Mouse (Mus musculus) cerebellum, adult 2 months (tissue): ENCODE data around the gene Spink4. TPM values are rescaled to one million over a fixed set of nuclear protein-coding genes. Genes with fewer than 3 reads are reported as not detected.
"Not testable (repeated sequence)": the region's sequence is repeated elsewhere in the genome, so short reads cannot be mapped to it uniquely, and the experiment has no call there.

Experiments
- DNase-seq, 2 experiments: peaks; one replicate each; pipeline ENCODE4 v3.0.0; 2021
- H3K27ac ChIP-seq: fragments of 200-500 bp; 2 replicates; pipeline ENCODE4 v1.5.1; 2012; ENCODE audit warnings: low read length, control low read depth, inconsistent platforms; ENCODE audit not compliant: insufficient read depth
- H3K27me3 ChIP-seq: fragments of 200-500 bp; 2 replicates; pipeline ENCODE4 v1.6.1; 2012; ENCODE audit warnings: inconsistent platforms, mild to moderate bottlenecking, low read length, moderate library complexity; ENCODE audit not compliant: control insufficient read depth, insufficient read depth
- H3K4me1 ChIP-seq: fragments of 200-500 bp; 2 replicates; pipeline ENCODE4 v1.6.1; 2011; ENCODE audit warnings: low read length; ENCODE audit not compliant: control insufficient read depth, insufficient read depth
- H3K4me3 ChIP-seq: fragments of 200-500 bp; replicated peaks from 2 replicates; pipeline ENCODE3; 2011; ENCODE audit warnings: mild to moderate bottlenecking, low read depth, low read length, control low read depth; ENCODE audit not compliant: insufficient read depth
- CTCF ChIP-seq: fragments of 200-500 bp; IDR thresholded peaks from 2 replicates; pipeline ENCODE4 v1.5.1; 2011; ENCODE audit warnings: low read depth, mild to moderate bottlenecking, control low read depth, low read length, moderate library complexity, borderline replicate concordance; ENCODE audit not compliant: insufficient read depth
- POLR2A ChIP-seq: fragments of 200-500 bp; IDR thresholded peaks from 2 replicates; pipeline ENCODE4 v1.6.1; 2011; ENCODE audit warnings: low read length, control low read depth, borderline replicate concordance; ENCODE audit not compliant: insufficient read depth
- WGBS: fragments of 180-500 bp; shearing (Covaris S2); methylation state at CpG from one replicate; pipeline ENCODE4 v1.1.7; 2018; 5-methylcytosine and 5-hydroxymethylcytosine counted together
- polyA plus RNA-seq: library from polyadenylated mRNA; depleted of rRNA; stranded (reverse); fragments of >200 nt; gene quantifications from 2 replicates; pipeline ENCODE4 v1.2.3, GENCODE M21; 2012

Spink4 gene
- polyA plus RNA-seq, 1 experiment = 0.57 TPM

- H3K4me3 ChIP-seq = no peak overlapping the region
- H3K27me3 ChIP-seq = no peaks in the 10 kb centered on the region
- no peak for DNase-seq
- no peak overlapping the region for H3K27ac ChIP-seq
- 70% methylated on average over 7 of the region's 7 CpGs for WGBS
- TF ChIP-seq POLR2A (no peak), CTCF (no peak)
- H3K4me1 ChIP-seq = no peaks in the 10 kb centered on the region
Measured at GRCm38 (mm10) chr4:40929046-40929445, 9.2 kb downstream of the Spink4 start.

GRCm38 (mm10) chr4:40933694-40934093, 13.8 kb downstream of the Spink4 start:
- WGBS = 86% methylated on average over 5 of the region's 5 CpGs
- Histone ChIP-seq H3K27me3 (no peaks in the 10 kb centered on the region), H3K4me1 (no peaks in the 10 kb centered on the region), H3K27ac (no peak overlapping the region), H3K4me3 (no peak overlapping the region)
- DNase-seq = no peak
- TF ChIP-seq POLR2A (no peak), CTCF (no peak)

GRCm38 (mm10) chr4:40934369-40934768, 14.5 kb downstream of the Spink4 start:
- H3K27ac ChIP-seq, H3K4me3 ChIP-seq, H3K27me3 ChIP-seq, H3K4me1 ChIP-seq, DNase-seq: not testable (repeated sequence)
- 87% methylated on average over 3 of the region's 3 CpGs for WGBS

GRCm38 (mm10) chr4:40936175-40936839, 16.5 kb downstream of the Spink4 start:
- TF ChIP-seq POLR2A = no peak
- no peak for TF ChIP-seq CTCF
- Histone ChIP-seq H3K27ac (no peak overlapping the region), H3K4me1 (no peaks in the 10 kb centered on the region), H3K4me3 (no peak overlapping the region), H3K27me3 (no peaks in the 10 kb centered on the region)
- 24% methylated on average over 9 of the region's 9 CpGs for WGBS
- peak; percentile 27 to 51 for DNase-seq

- H3K27ac ChIP-seq = no peak overlapping the region
- WGBS = 96% methylated on average over 5 of the region's 5 CpGs
- no peaks in the 10 kb centered on the region for H3K4me1 ChIP-seq
- TF ChIP-seq POLR2A = no peak
- TF ChIP-seq CTCF = no peak
- H3K4me3 ChIP-seq = no peak overlapping the region
- no peaks in the 10 kb centered on the region for H3K27me3 ChIP-seq
- no peak for DNase-seq
Measured at GRCm38 (mm10) chr4:40938793-40939192, 18.9 kb downstream of the Spink4 start.

DNA sequence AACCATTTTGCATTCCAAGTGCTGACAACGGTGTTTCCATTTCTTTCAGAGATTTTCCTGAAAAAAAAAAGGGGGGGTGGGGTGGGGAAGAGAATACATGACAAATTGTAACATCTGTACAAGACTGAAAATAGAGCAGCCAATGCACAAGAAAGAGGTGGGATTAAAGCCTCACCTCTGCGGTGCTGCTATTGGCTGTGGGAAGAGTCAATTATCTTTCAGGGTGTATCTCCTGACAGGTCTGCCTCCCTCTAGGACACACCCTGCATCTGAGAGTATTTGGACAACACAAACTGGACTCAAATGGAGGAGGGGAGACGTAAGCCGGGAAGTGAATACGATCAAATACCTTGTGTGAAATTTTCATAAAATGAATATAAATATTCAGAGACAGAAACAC, 23.8 kb downstream of the Spink4 start:
- no peak for TF ChIP-seq CTCF
- TF ChIP-seq POLR2A = no peak
- 96% methylated on average over 5 of the region's 5 CpGs for WGBS
- no peak overlapping the region for H3K4me3 ChIP-seq
- no peaks in the 10 kb centered on the region for H3K4me1 ChIP-seq
- H3K27me3 ChIP-seq = no peaks in the 10 kb centered on the region
- no peak overlapping the region for H3K27ac ChIP-seq
- DNase-seq = no peak

DNA sequence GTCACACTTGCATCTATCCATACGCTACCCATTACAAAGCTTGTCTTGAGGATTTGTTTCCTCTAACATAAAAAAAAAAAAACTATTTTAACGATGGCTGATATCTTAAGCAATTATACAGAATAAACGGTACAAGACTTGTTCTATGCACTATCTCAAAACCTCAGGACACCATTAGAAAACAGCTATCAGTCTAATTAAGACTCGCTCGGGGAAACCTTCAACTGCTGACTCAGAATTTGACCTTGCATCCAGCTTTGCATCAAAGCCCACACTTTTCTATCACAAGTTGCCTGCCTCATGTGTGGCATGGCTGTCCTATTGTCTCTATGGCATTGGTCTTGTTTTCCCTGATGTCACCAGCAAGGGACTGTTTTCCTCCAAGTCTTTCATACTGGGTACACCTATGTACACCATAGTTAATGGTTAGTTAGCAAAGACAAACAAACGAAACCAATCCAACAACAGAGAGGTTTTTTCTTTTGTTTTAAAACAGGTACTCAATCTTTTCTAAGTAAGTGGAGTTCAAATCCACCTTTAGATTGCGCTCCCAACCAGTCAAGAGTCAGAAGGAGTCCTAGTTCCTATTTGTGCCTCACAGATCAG, 26.8 kb downstream of the Spink4 start:
- TF ChIP-seq POLR2A (no peak), CTCF (no peak)
- no peak overlapping the region for H3K27ac ChIP-seq
- DNase-seq = no peak
- no peaks in the 10 kb centered on the region for H3K4me1 ChIP-seq
- no peak overlapping the region for H3K4me3 ChIP-seq
- H3K27me3 ChIP-seq = no peaks in the 10 kb centered on the region
- WGBS = 93% methylated on average over 7 of the region's 7 CpGs

- H3K27ac ChIP-seq = peak overlapping the region; percentile 8
Measured at GRCm38 (mm10) chr4:40947565-40948159, 27.8 kb downstream of the Spink4 start.

More at GRCm38 (mm10) chr4:40947565-40948159, 27.8 kb downstream of the Spink4 start:
- no peak for DNase-seq
- H3K4me3 ChIP-seq = peak overlapping the region; percentile 89
- TF ChIP-seq POLR2A (no peak), CTCF (no peak)
- H3K27me3 ChIP-seq = no peaks in the 10 kb centered on the region
- WGBS = under 1% methylated on average over 40 of the region's 40 CpGs
- H3K4me1 ChIP-seq = no peaks in the 10 kb centered on the region
